Mouse (Mus musculus) heart, postnatal 0 days (tissue): ENCODE data around the gene Rmdn2. TPM values are rescaled to one million over a fixed set of nuclear protein-coding genes. Genes with fewer than 3 reads are reported as not detected.

Source experiments
- ATAC-seq: fragments of 200-750 bp; cut with Nextera tagmentation; 2 replicates; pipeline ENCODE4 v1.8.0; 2017; ENCODE audit warnings: low read depth, moderate number of reproducible peaks, moderate library complexity; ENCODE audit not compliant: insufficient read depth
- DNase-seq: peaks from one replicate; pipeline ENCODE4 v3.0.0-alpha.2; 2016; ENCODE audit warnings: low spot score
- H3K27ac ChIP-seq: fragments of 300-500 bp; sonication (generic); 2 replicates; pipeline ENCODE4 v1.5.1; 2014; ENCODE audit warnings: low read depth, mild to moderate bottlenecking
- H3K27me3 ChIP-seq: fragments of 300-500 bp; sonication (generic); 2 replicates; pipeline ENCODE4 v1.6.1; 2014; ENCODE audit warnings: low read length, mixed read lengths; ENCODE audit not compliant: control insufficient read depth, insufficient read depth
- H3K36me3 ChIP-seq: fragments of 300-500 bp; sonication (generic); replicated peaks from 2 replicates; pipeline ENCODE4 v1.6.1; 2014; ENCODE audit warnings: low read length, mixed read lengths; ENCODE audit not compliant: control insufficient read depth, insufficient read depth
- H3K4me1 ChIP-seq: fragments of 300-500 bp; sonication (generic); 2 replicates; pipeline ENCODE4 v1.6.1; 2014; ENCODE audit warnings: antibody characterized with exemption; ENCODE audit not compliant: control insufficient read depth, insufficient read depth
- H3K4me2 ChIP-seq: fragments of 300-500 bp; sonication (generic); 2 replicates; pipeline ENCODE4 v1.6.1; 2014; ENCODE audit warnings: low read depth, mild to moderate bottlenecking, low read length, moderate library complexity
- H3K4me3 ChIP-seq: fragments of 300-500 bp; sonication (generic); 2 replicates; pipeline ENCODE4 v1.5.1; 2014; ENCODE audit warnings: low read depth, low read length
- H3K9ac ChIP-seq: fragments of 300-500 bp; sonication (generic); replicated peaks from 2 replicates; pipeline ENCODE4 v1.6.1; 2014; ENCODE audit warnings: low read depth, low read length, mixed read lengths
- H3K9me3 ChIP-seq: fragments of 300-500 bp; sonication (generic); replicated peaks from 2 replicates; pipeline ENCODE4 v1.6.1; 2016; ENCODE audit warnings: low read length; ENCODE audit not compliant: control insufficient read depth
- CTCF ChIP-seq: IDR thresholded peaks from 2 replicates; pipeline ENCODE4 v1.5.1; 2016; ENCODE audit warnings: antibody characterized with exemption, control low read depth, low read depth
- EP300 ChIP-seq: IDR thresholded peaks from 2 replicates; pipeline ENCODE4 v1.6.1; 2016; ENCODE audit warnings: antibody characterized with exemption, low read depth
- WGBS: fragments of 180-500 bp; shearing (Covaris S2); extraction: QIAGEN DNeasy Blood & Tissue Kit; methylation state at CpG from one replicate; pipeline ENCODE4 v1.1.7; 2014; 5-methylcytosine and 5-hydroxymethylcytosine counted together
- polyA plus RNA-seq: library from polyadenylated mRNA; unstranded; fragments of >200 nt; fragmentation: Nextera tagmentation; extraction: Ambion mirVana; gene quantifications from 2 replicates; pipeline ENCODE4 v1.2.1, GENCODE M21; 2015
- total RNA-seq: library from RNA; depleted of rRNA; stranded (reverse); fragments of >200 nt; gene quantifications from 2 replicates; pipeline ENCODE4 v1.2.3, GENCODE M21; 2014; ENCODE audit warnings: low replicate concordance

The Rmdn2 gene
- total and polyA plus RNA-seq, 2 experiments from 2014 or later = 3.0 to 11.4 TPM

DNA sequence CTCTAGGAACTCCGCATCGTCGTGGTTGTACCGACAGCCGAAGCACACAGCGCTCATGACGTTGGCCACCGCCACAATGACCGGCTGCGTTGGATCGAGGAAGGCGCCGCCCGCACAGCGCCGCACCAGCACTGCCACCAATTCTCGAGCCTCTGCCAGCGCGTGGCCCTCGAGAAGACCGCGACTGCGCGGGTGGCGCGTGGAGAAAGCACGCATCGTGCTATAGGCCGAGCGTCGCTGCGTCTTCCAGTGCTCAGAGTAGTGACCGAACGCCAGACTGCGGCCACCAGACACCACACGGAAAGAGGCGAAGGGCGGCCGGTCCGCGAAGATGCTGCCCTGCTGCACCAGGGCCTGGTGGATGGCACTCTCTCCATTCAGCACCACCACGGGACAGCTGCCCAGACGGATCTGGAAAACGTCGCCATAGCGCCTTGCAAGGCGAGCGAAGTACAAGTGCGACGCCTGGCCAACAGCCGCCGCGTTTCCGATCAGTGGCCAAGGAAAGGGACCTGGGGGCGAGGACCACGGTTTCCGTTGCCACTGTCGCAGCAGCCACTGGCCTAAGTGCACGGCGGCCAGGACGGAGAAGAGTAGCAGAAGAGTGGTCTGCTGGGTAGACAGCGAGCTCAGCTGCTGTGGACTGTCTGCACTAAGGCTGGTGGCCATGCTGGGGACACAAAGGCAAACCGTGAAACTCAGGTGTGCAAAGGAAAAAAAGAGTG is 102.1 kb downstream of the Rmdn2 start:
- Histone ChIP-seq H3K27me3 (peaks cover 79% of the 10 kb centered on the region), H3K36me3 (no peaks in the 10 kb centered on the region), H3K9me3 (no peaks in the 10 kb centered on the region), H3K4me3 (peak overlapping the region; percentile 52), H3K4me1 (peaks cover 16% of the 10 kb centered on the region), H3K9ac (0 out of 2 replicates have a peak overlapping the region, but pooled peaks have one; percentile 6), H3K4me2 (peak overlapping the region; percentile 92), H3K27ac (no peak overlapping the region)
- no peak for TF ChIP-seq EP300
- TF ChIP-seq CTCF = no peak
- DNase-seq = no peak
- 0 out of 2 replicates have a peak, but pooled peaks have one; percentile 33 for ATAC-seq
- under 1% methylated on average over 62 of the region's 63 CpGs for WGBS

DNA sequence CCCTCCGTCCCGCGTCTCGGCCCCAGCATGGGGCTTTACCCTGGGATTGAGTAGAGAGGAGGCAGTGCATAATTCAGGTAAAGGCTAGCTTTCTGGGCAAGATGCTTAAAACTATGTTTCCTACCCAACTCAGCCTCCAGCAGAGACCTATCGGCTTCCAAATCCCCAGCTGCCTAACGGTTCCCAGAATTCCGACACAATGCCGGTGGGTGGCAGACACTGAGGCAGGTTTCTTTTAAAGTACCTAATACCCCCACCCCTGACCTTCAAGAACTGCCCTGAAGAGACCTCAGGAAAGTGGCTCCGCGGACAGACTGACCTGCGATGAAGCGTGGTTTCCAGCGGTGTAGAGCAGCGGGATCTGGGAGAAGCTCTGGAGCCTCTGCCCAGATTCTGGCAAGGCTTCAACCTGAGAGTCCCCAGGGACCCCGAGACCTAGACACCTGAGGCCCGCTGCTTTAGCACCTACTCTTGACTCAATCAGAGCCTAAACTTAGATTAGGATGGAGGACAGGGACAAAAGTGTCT is 102.8 kb downstream of the Rmdn2 start:
- Histone ChIP-seq H3K9me3 (no peaks in the 10 kb centered on the region), H3K36me3 (no peaks in the 10 kb centered on the region), H3K27ac (no peak overlapping the region), H3K4me1 (peaks cover 16% of the 10 kb centered on the region), H3K4me3 (peak overlapping the region; percentile 52), H3K4me2 (peak overlapping the region; percentile 92), H3K27me3 (peaks cover 77% of the 10 kb centered on the region), H3K9ac (no peak overlapping the region)
- ATAC-seq = no peak
- no peak for DNase-seq
- 2% methylated on average over 16 of the region's 16 CpGs for WGBS
- TF ChIP-seq EP300 (no peak), CTCF (no peak)

DNA sequence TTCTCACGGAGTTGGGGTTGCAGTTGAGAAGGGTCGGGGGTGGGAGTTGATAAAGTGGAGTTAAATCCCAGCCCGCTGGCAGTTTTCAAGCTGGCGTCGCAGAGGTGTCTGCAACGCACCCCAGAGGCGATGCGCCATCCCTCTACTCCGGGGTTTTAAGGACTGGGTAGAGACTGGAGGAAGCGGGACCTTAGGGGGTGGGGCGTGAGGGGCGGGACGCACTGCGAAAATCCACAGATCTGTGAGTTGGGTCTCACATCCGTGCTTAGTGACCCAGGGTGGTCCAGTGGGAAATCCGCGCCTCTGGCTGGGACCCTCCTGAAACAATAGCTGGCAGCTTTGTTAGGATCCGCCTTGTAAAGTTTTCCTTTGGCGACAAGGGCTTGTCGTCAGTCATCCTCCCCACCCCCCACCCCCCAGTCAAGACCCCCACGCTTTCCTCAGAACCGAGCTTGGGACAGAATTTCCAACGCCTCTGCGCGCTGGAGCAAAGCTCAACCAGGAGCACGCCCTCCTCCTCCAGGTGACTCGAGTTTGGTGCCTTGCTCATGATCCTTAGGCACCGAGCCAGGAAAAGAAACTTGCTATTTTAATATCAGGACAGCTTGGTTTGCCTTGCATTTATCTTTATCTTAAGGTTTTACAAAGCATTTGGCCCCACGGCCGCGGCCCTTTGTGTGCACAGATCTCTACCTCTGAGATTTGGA is 103.4 kb downstream of the Rmdn2 start, which contains the start of gene Cyp1b1:
Gene Cyp1b1 (minus strand): TSS at position 131 of the 707 bp plus-strand sequence.
- H3K4me1 ChIP-seq = peaks cover 16% of the 10 kb centered on the region
- no peak within 1 kb of the TSS for H3K27ac ChIP-seq
- WGBS = under 1% methylated on average over 31 of the region's 31 CpGs
- TF ChIP-seq CTCF (no peak), EP300 (no peak)
- ATAC-seq = no peak; the same call in 1 of the 2 replicates
- H3K36me3 ChIP-seq = no peaks in the 10 kb centered on the region
- H3K27me3 ChIP-seq = peaks cover 71% of the 10 kb centered on the region
- H3K4me2 ChIP-seq = peak within 1 kb of the TSS; percentile 92
- H3K9ac ChIP-seq = peak within 1 kb of the TSS; percentile 19; the same call in 1 of the 2 replicates
- DNase-seq = no peak
- no peaks in the 10 kb centered on the region for H3K9me3 ChIP-seq
- H3K4me3 ChIP-seq = peak within 1 kb of the TSS; percentile 52

DNA sequence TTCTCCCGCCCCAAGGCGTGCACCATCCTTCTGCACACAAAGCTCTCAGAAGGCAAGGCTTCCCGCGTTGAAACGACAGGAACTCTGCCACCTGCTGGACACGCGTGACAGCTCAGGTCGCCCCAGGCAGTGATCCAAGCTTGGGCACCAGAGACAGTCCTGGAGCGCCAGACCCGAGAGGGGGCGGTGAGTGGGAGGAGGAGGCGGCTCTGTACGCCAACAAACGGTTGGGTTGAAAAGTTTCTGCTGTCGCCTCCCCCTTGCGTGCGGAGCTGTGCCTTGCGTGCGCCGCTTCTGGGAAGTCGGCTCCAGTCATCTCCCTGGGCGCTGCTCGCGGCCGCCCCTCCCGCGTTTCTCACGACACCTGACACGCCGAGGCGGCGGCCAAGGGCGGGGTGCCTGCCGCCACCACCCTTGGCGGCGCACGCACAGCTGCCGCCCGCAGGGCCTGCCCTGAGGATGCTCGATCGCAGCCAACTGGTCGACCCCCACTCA is 104.0 kb downstream of the Rmdn2 start:
- H3K36me3 ChIP-seq = no peaks in the 10 kb centered on the region
- H3K27ac ChIP-seq = no peak overlapping the region
- H3K4me3 ChIP-seq = peak overlapping the region; percentile 52
- DNase-seq (peak; percentile 78), ATAC-seq (peak; percentile 90)
- H3K9ac ChIP-seq = peak overlapping the region; percentile 19; the same call in 1 of the 2 replicates
- peaks cover 16% of the 10 kb centered on the region for H3K4me1 ChIP-seq
- TF ChIP-seq CTCF (peak; percentile 93), EP300 (no peak)
- under 1% methylated on average over 42 of the region's 42 CpGs for WGBS
- peak overlapping the region; percentile 92 for H3K4me2 ChIP-seq
- no peaks in the 10 kb centered on the region for H3K9me3 ChIP-seq
- peaks cover 65% of the 10 kb centered on the region for H3K27me3 ChIP-seq

DNA sequence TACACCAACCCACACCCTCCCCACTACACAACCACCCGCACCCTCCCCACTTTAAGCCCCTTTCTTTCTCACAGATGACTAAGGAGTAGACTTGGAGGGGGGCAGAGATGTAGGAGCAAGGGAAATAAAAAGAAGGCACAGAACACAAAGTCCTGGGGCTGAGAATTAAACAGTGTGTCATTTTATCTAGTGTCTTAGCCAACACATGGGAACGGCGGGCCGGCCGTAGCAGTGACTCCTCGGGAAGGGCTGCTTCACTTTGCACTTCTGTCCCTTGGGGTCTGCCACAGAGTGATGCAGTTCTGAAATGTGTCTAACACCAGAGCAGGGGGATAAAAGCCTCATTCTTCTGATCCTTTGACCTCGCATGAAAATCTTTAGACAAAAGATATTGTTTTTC is 109.0 kb downstream of the Rmdn2 start:
- TF ChIP-seq EP300 (no peak), CTCF (no peak)
- WGBS = 71% methylated on average over 7 of the region's 7 CpGs
- Histone ChIP-seq H3K4me2 (no peak overlapping the region), H3K36me3 (no peaks in the 10 kb centered on the region), H3K4me3 (no peak overlapping the region), H3K27ac (no peak overlapping the region), H3K4me1 (no peaks in the 10 kb centered on the region; the same call in 1 of the 2 replicates), H3K27me3 (peaks cover 21% of the 10 kb centered on the region), H3K9ac (no peak overlapping the region), H3K9me3 (no peaks in the 10 kb centered on the region)
- DNase-seq = no peak
- no peak for ATAC-seq
